Mouse (Mus musculus): ENCODE data around the gene Astn1. TPM values are rescaled to one million over a fixed set of nuclear protein-coding genes. Genes with fewer than 3 reads are reported as not detected.

Gene Astn1
- polyA plus RNA-seq, 1 experiment from 2014 or later: 38.4 TPM

- peak overlapping the region; percentile 90 for H3K9ac ChIP-seq (ENCODE audit: low read length)
- WGBS: under 1% methylated on average over 35 of the region's 37 CpGs
- no peaks in the 10 kb centered on the region for H3K27me3 ChIP-seq (replicated peaks; ENCODE audit: control insufficient read depth, insufficient read depth, low read length)
- peak overlapping the region; percentile 89 for H3K27ac ChIP-seq (ENCODE audit: low read depth, low read length)
- DNase-seq (ENCODE audit: low spot score): peak; percentile 82
- ATAC-seq: peak; percentile 84
- no peaks in the 10 kb centered on the region; the same call in 1 of the 2 replicates for H3K36me3 ChIP-seq (ENCODE audit: control insufficient read depth, insufficient read depth, low read length)
- H3K4me2 ChIP-seq (ENCODE audit: low read length): peak overlapping the region; percentile 76
- no peaks in the 10 kb centered on the region for H3K9me3 ChIP-seq (replicated peaks; ENCODE audit: control insufficient read depth, low read length)
- peaks cover 27% of the 10 kb centered on the region for H3K4me1 ChIP-seq (ENCODE audit: control insufficient read depth, insufficient read depth, low read length)
- H3K4me3 ChIP-seq (ENCODE audit: low read depth, low read length): peak overlapping the region; percentile 51
Observed at GRCm38 (mm10) chr1:158362292-158363101, 424 bp downstream of the Astn1 start.

GRCm38 (mm10) chr1:158364461-158364860 lies 2.4 kb downstream of the Astn1 start:
- 21% methylated on average over 1 of the region's 1 CpGs for WGBS
- H3K4me3 ChIP-seq (ENCODE audit: low read depth, low read length): peak overlapping the region; percentile 51
- H3K4me1 ChIP-seq (ENCODE audit: control insufficient read depth, insufficient read depth, low read length): peaks cover 27% of the 10 kb centered on the region
- H3K9me3 ChIP-seq (replicated peaks; ENCODE audit: control insufficient read depth, low read length): no peaks in the 10 kb centered on the region
- ATAC-seq (peak; percentile 49), DNase-seq (ENCODE audit: low spot score) (peak; percentile 86)
- peak overlapping the region; percentile 90; the same call in 1 of the 2 replicates for H3K9ac ChIP-seq (ENCODE audit: low read length)
- H3K36me3 ChIP-seq (ENCODE audit: control insufficient read depth, insufficient read depth, low read length): no peaks in the 10 kb centered on the region; the same call in 1 of the 2 replicates
- no peak overlapping the region for H3K27ac ChIP-seq (ENCODE audit: low read depth, low read length)
- peak overlapping the region; percentile 76 for H3K4me2 ChIP-seq (ENCODE audit: low read length)
- H3K27me3 ChIP-seq (replicated peaks; ENCODE audit: control insufficient read depth, insufficient read depth, low read length): no peaks in the 10 kb centered on the region

GRCm38 (mm10) chr1:158382277-158382676 lies 20.2 kb downstream of the Astn1 start:
- H3K4me3 ChIP-seq (ENCODE audit: low read depth, low read length): no peak overlapping the region
- peaks cover 5% of the 10 kb centered on the region; the same call in 1 of the 2 replicates for H3K4me1 ChIP-seq (ENCODE audit: control insufficient read depth, insufficient read depth, low read length)
- no peak overlapping the region for H3K4me2 ChIP-seq (ENCODE audit: low read length)
- no peak overlapping the region for H3K27ac ChIP-seq (ENCODE audit: low read depth, low read length)
- ATAC-seq: no peak
- peaks cover 23% of the 10 kb centered on the region for H3K36me3 ChIP-seq (ENCODE audit: control insufficient read depth, insufficient read depth, low read length)
- no peak for DNase-seq (ENCODE audit: low spot score)
- H3K9ac ChIP-seq (ENCODE audit: low read length): no peak overlapping the region
- WGBS: 87% methylated on average over 6 of the region's 6 CpGs
- no peaks in the 10 kb centered on the region for H3K9me3 ChIP-seq (replicated peaks; ENCODE audit: control insufficient read depth, low read length)
- no peaks in the 10 kb centered on the region for H3K27me3 ChIP-seq (replicated peaks; ENCODE audit: control insufficient read depth, insufficient read depth, low read length)

- Histone ChIP-seq H3K4me2 (ENCODE audit: low read length) (no peak overlapping the region), H3K27me3 (replicated peaks; ENCODE audit: control insufficient read depth, insufficient read depth, low read length) (no peaks in the 10 kb centered on the region), H3K9me3 (replicated peaks; ENCODE audit: control insufficient read depth, low read length) (no peaks in the 10 kb centered on the region), H3K36me3 (ENCODE audit: control insufficient read depth, insufficient read depth, low read length) (peaks cover 19% of the 10 kb centered on the region), H3K4me1 (ENCODE audit: control insufficient read depth, insufficient read depth, low read length) (peaks cover 5% of the 10 kb centered on the region; the same call in 1 of the 2 replicates), H3K27ac (ENCODE audit: low read depth, low read length) (no peak overlapping the region), H3K9ac (ENCODE audit: low read length) (no peak overlapping the region), H3K4me3 (ENCODE audit: low read depth, low read length) (no peak overlapping the region)
- WGBS: 91% methylated on average over 3 of the region's 3 CpGs
- ATAC-seq (no peak), DNase-seq (ENCODE audit: low spot score) (no peak)
Observed at GRCm38 (mm10) chr1:158383210-158383609, 21.1 kb downstream of the Astn1 start.

- H3K9me3 ChIP-seq (replicated peaks; ENCODE audit: control insufficient read depth, low read length): no peaks in the 10 kb centered on the region
- ATAC-seq: no peak
- H3K4me2 ChIP-seq (ENCODE audit: low read length): no peak overlapping the region
- no peak overlapping the region for H3K9ac ChIP-seq (ENCODE audit: low read length)
- H3K36me3 ChIP-seq (ENCODE audit: control insufficient read depth, insufficient read depth, low read length): peaks cover 11% of the 10 kb centered on the region
- no peak overlapping the region for H3K4me3 ChIP-seq (ENCODE audit: low read depth, low read length)
- no peak overlapping the region for H3K27ac ChIP-seq (ENCODE audit: low read depth, low read length)
- no peaks in the 10 kb centered on the region for H3K27me3 ChIP-seq (replicated peaks; ENCODE audit: control insufficient read depth, insufficient read depth, low read length)
- H3K4me1 ChIP-seq (ENCODE audit: control insufficient read depth, insufficient read depth, low read length): peaks cover 5% of the 10 kb centered on the region; the same call in 1 of the 2 replicates
- WGBS: 97% methylated on average over 2 of the region's 2 CpGs
- no peak for DNase-seq (ENCODE audit: low spot score)
Observed at GRCm38 (mm10) chr1:158385311-158385710, 23.2 kb downstream of the Astn1 start.

- Histone ChIP-seq H3K9me3 (replicated peaks; ENCODE audit: control insufficient read depth, low read length) (no peaks in the 10 kb centered on the region), H3K27me3 (replicated peaks; ENCODE audit: control insufficient read depth, insufficient read depth, low read length) (no peaks in the 10 kb centered on the region), H3K36me3 (ENCODE audit: control insufficient read depth, insufficient read depth, low read length) (peaks cover 11% of the 10 kb centered on the region), H3K9ac (ENCODE audit: low read length) (no peak overlapping the region), H3K4me2 (ENCODE audit: low read length) (no peak overlapping the region), H3K27ac (ENCODE audit: low read depth, low read length) (no peak overlapping the region), H3K4me1 (ENCODE audit: control insufficient read depth, insufficient read depth, low read length) (peaks cover 5% of the 10 kb centered on the region; the same call in 1 of the 2 replicates), H3K4me3 (ENCODE audit: low read depth, low read length) (no peak overlapping the region)
- 20% methylated on average over 3 of the region's 3 CpGs for WGBS
- DNase-seq (ENCODE audit: low spot score) (no peak), ATAC-seq (no peak)
Observed at GRCm38 (mm10) chr1:158386781-158387180, 24.7 kb downstream of the Astn1 start.

- H3K27me3 ChIP-seq (replicated peaks; ENCODE audit: control insufficient read depth, insufficient read depth, low read length): no peaks in the 10 kb centered on the region
- peaks cover 5% of the 10 kb centered on the region; the same call in 1 of the 2 replicates for H3K4me1 ChIP-seq (ENCODE audit: control insufficient read depth, insufficient read depth, low read length)
- ATAC-seq (no peak), DNase-seq (ENCODE audit: low spot score) (no peak)
- 94% methylated on average over 4 of the region's 4 CpGs for WGBS
- H3K4me3 ChIP-seq (ENCODE audit: low read depth, low read length): no peak overlapping the region
- H3K9ac ChIP-seq (ENCODE audit: low read length): no peak overlapping the region
- H3K4me2 ChIP-seq (ENCODE audit: low read length): no peak overlapping the region
- no peak overlapping the region for H3K27ac ChIP-seq (ENCODE audit: low read depth, low read length)
- no peaks in the 10 kb centered on the region for H3K9me3 ChIP-seq (replicated peaks; ENCODE audit: control insufficient read depth, low read length)
- H3K36me3 ChIP-seq (ENCODE audit: control insufficient read depth, insufficient read depth, low read length): peaks cover 11% of the 10 kb centered on the region
Observed at GRCm38 (mm10) chr1:158388995-158389394, 26.9 kb downstream of the Astn1 start.

GRCm38 (mm10) chr1:158390693-158391092 lies 28.6 kb downstream of the Astn1 start:
- Histone ChIP-seq H3K4me2 (ENCODE audit: low read length) (no peak overlapping the region), H3K9ac (ENCODE audit: low read length) (no peak overlapping the region), H3K27ac (ENCODE audit: low read depth, low read length) (peak overlapping the region; percentile 58), H3K36me3 (ENCODE audit: control insufficient read depth, insufficient read depth, low read length) (peaks cover 7% of the 10 kb centered on the region), H3K4me3 (ENCODE audit: low read depth, low read length) (no peak overlapping the region), H3K27me3 (replicated peaks; ENCODE audit: control insufficient read depth, insufficient read depth, low read length) (no peaks in the 10 kb centered on the region), H3K9me3 (replicated peaks; ENCODE audit: control insufficient read depth, low read length) (no peaks in the 10 kb centered on the region), H3K4me1 (ENCODE audit: control insufficient read depth, insufficient read depth, low read length) (peaks cover 5% of the 10 kb centered on the region; the same call in 1 of the 2 replicates)
- WGBS: 67% methylated on average over 4 of the region's 4 CpGs
- DNase-seq (ENCODE audit: low spot score) (no peak), ATAC-seq (no peak)

GRCm38 (mm10) chr1:158397058-158397457 lies 35.0 kb downstream of the Astn1 start:
- 94% methylated on average over 2 of the region's 2 CpGs for WGBS
- DNase-seq (ENCODE audit: low spot score): no peak
- Histone ChIP-seq H3K4me2 (ENCODE audit: low read length) (no peak overlapping the region), H3K27me3 (replicated peaks; ENCODE audit: control insufficient read depth, insufficient read depth, low read length) (no peaks in the 10 kb centered on the region), H3K27ac (ENCODE audit: low read depth, low read length) (no peak overlapping the region), H3K9ac (ENCODE audit: low read length) (no peak overlapping the region), H3K4me1 (ENCODE audit: control insufficient read depth, insufficient read depth, low read length) (0 out of 2 replicates have a peak, but pooled peaks cover 5% of the 10 kb centered on the region), H3K9me3 (replicated peaks; ENCODE audit: control insufficient read depth, low read length) (no peaks in the 10 kb centered on the region), H3K4me3 (ENCODE audit: low read depth, low read length) (no peak overlapping the region), H3K36me3 (ENCODE audit: control insufficient read depth, insufficient read depth, low read length) (peaks cover 4% of the 10 kb centered on the region; the same call in 1 of the 2 replicates)
- no peak for ATAC-seq
